Mouse (Mus musculus) hindbrain, embryonic 13.5 days (tissue): ENCODE data around the gene Selenot. TPM values are rescaled to one million over a fixed set of nuclear protein-coding genes. Genes with fewer than 3 reads are reported as not detected.

ENCODE experiments used
- ATAC-seq: fragments of 200-750 bp; cut with Nextera tagmentation; 2 replicates; pipeline ENCODE4 v1.8.0; 2017; ENCODE audit warnings: moderate TSS enrichment; ENCODE audit not compliant: low FRiP score
- H3K27ac ChIP-seq: fragments of 300-500 bp; sonication (generic); 2 replicates; pipeline ENCODE4 v1.5.1; 2015; ENCODE audit warnings: inconsistent platforms, mild to moderate bottlenecking, moderate library complexity
- H3K27me3 ChIP-seq: fragments of 300-500 bp; sonication (generic); 2 replicates; pipeline ENCODE4 v1.6.1; 2015; ENCODE audit warnings: mild to moderate bottlenecking, inconsistent platforms
- H3K36me3 ChIP-seq: fragments of 300-500 bp; sonication (generic); 2 replicates; pipeline ENCODE4 v1.6.1; 2015; ENCODE audit warnings: mild to moderate bottlenecking, inconsistent platforms
- H3K4me1 ChIP-seq: fragments of 300-500 bp; sonication (generic); replicated peaks from 2 replicates; pipeline ENCODE4 v1.6.1; 2015; ENCODE audit warnings: inconsistent platforms
- H3K4me2 ChIP-seq: fragments of 300-500 bp; sonication (generic); 2 replicates; pipeline ENCODE4 v1.6.1; 2015; ENCODE audit warnings: inconsistent platforms, mild to moderate bottlenecking, moderate library complexity
- H3K4me3 ChIP-seq: fragments of 300-500 bp; sonication (generic); 2 replicates; pipeline ENCODE4 v1.5.1; 2015; ENCODE audit warnings: mild to moderate bottlenecking, inconsistent platforms
- H3K9ac ChIP-seq: fragments of 300-500 bp; sonication (generic); 2 replicates; pipeline ENCODE4 v1.6.1; 2015; ENCODE audit warnings: mild to moderate bottlenecking, inconsistent platforms
- H3K9me3 ChIP-seq: fragments of 300-500 bp; sonication (generic); 2 replicates; pipeline ENCODE4 v1.6.1; 2016; ENCODE audit warnings: inconsistent platforms
- WGBS: fragments of 180-500 bp; shearing (Covaris S2); methylation state at CpG from one replicate; pipeline ENCODE4 v1.1.7; 2015; 5-methylcytosine and 5-hydroxymethylcytosine counted together
- polyA plus RNA-seq: library from polyadenylated mRNA; unstranded; fragments of >200 nt; fragmentation: Nextera tagmentation; extraction: Ambion mirVana; gene quantifications from 2 replicates; pipeline ENCODE4 v1.2.1, GENCODE M21; 2015

The Selenot gene
- 22.9 and 25.4 TPM in 2 replicates for polyA plus RNA-seq

DNA sequence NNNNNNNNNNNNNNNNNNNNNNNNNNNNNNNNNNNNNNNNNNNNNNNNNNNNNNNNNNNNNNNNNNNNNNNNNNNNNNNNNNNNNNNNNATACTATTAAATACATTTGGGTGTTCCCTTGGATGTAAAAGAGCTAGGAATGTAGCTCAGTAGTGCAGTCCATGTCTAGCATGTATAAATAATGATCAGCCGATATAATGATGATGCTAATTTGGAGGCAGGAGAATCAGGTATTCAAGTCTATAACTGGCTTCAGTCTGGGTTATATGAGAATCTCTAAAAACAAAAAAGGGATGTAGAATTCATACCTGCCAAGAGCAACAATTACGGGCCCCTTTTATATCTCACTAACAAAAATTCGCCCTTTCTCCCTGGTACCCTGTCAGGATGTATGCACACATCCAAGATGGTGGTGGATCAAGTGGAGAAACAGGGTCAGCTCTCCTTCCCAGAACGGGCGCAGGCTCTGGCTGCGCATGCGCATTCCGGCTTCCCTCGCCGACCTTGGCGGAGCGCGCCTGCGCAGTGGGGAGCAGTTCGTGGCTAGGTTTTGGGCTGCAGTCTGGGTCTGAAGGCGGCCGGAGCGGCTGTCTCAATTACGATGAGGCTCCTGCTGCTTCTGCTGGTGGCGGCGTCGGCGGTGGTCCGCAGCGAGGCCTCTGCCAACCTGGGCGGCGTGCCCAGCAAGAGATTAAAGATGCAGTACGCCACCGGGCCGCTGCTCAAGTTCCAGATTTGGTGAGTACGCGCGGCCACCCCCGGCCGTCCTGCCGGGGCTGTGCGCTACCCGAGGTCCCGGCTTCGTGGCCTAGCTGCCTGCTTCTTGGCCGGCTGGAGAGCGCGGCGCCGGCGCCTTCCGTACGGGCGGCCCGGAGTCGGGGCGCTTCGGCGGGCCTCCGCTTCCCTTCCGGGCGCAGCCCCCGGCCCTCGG lies at the start of gene Selenot:
Gene Selenot (plus strand): TSS at position 500 of the 930 bp plus-strand sequence.
- ATAC-seq = peak; percentile 96
- Histone ChIP-seq H3K4me1 (peaks cover 20% of the 10 kb centered on the region), H3K9me3 (no peaks in the 10 kb centered on the region), H3K9ac (peak within 1 kb of the TSS; percentile 99), H3K27ac (peak within 1 kb of the TSS; percentile 99), H3K27me3 (no peaks in the 10 kb centered on the region), H3K4me3 (peak within 1 kb of the TSS; percentile 94), H3K36me3 (peaks cover 10% of the 10 kb centered on the region; the same call in 1 of the 2 replicates), H3K4me2 (peak within 1 kb of the TSS; percentile 62)
- 2% methylated on average over 59 of the region's 59 CpGs for WGBS

DNA sequence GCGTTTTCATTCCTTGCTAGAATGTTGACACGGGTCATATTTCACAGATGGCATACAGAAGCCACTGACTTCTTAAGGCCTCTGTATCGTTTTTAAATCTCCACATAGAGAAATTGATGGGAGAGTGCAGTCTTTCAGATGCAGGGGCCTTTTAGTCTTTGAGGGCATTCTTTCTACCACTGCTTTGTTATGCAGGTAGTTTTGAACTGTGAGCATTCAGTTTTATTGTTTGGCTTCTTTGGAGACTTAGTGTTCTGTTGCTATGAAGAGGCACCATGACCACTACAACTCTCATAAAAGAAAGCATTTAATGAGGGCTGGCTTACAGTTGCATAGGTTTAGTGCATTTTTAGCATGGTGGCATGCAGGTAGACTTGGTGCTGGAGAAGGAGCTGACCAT lies 39.9 kb upstream of the Selenot start:
- H3K4me3 ChIP-seq = no peak overlapping the region
- H3K4me1 ChIP-seq = no peaks in the 10 kb centered on the region
- WGBS = 91% methylated on average over 3 of the region's 3 CpGs
- no peaks in the 10 kb centered on the region for H3K9me3 ChIP-seq
- no peak overlapping the region for H3K4me2 ChIP-seq
- H3K27ac ChIP-seq = no peak overlapping the region
- ATAC-seq = no peak
- peaks cover 56% of the 10 kb centered on the region for H3K36me3 ChIP-seq
- no peaks in the 10 kb centered on the region for H3K27me3 ChIP-seq
- H3K9ac ChIP-seq = no peak overlapping the region

DNA sequence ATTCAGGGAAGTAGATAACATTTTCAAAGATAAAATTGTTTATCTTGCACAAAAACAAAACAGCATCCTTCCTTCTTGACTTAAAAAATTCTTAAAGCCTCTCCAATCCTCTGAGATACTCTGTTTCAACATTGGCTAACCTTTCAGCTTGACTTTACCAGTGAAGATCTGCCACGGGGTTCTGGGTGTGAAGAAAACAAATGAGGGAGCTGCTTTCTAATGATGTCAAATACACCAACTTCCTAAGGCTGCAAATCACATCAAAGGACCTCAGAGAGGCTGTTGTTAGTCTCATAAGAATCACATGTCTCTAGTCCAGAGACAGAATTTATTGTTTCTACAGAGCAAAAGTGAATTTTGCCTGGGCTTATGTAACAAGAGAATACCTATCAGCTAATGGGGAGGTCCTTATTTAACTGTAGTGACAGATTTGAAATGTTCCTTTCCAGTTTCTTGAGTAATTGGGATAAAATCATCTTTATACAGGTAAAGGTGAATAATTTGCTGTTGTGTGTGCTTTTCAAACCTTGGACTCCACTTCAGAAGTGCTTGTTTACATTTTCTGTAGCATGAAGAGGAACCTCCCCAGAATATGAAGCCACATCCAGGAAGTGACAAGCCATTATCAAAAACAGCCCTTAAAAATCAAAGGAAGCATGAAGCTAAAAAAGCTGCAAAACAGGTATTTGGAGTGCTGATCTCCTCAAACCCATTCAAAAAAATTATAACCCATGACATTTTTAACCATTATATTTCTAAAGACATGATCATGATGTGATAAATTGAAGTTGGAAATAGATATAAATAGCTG lies 24.2 kb upstream of the Selenot start:
- no peak overlapping the region for H3K9ac ChIP-seq
- H3K4me3 ChIP-seq = no peak overlapping the region
- H3K36me3 ChIP-seq = peaks cover 81% of the 10 kb centered on the region
- no peak overlapping the region for H3K4me2 ChIP-seq
- WGBS = 88% methylated on average over 1 of the region's 1 CpGs
- no peak overlapping the region for H3K27ac ChIP-seq
- H3K27me3 ChIP-seq = no peaks in the 10 kb centered on the region
- no peaks in the 10 kb centered on the region for H3K9me3 ChIP-seq
- ATAC-seq = no peak
- no peaks in the 10 kb centered on the region for H3K4me1 ChIP-seq

DNA sequence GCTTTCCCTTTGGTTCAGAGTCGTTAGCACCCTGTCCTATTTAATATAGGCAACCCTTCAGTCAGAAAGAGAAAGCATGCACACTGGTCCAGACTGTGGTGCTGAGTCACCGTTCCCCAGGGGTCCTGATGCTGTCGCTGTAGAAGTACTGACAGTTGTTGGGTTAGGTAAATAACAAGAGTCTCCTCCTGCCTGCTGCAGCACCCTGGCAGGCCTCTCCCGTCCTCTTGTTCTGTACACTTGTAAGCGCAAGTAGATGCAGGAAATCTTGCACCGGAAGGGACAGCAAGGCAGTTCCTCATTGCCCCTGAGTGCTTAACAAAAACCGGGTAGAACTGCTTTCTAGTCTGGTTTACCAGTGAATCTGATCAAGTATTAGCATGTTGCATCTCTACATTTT lies 19.8 kb upstream of the Selenot start:
- H3K9me3 ChIP-seq = no peaks in the 10 kb centered on the region
- H3K36me3 ChIP-seq = peaks cover 62% of the 10 kb centered on the region
- H3K27ac ChIP-seq = no peak overlapping the region
- no peaks in the 10 kb centered on the region for H3K27me3 ChIP-seq
- WGBS = 75% methylated on average over 7 of the region's 7 CpGs
- no peak overlapping the region for H3K4me2 ChIP-seq
- ATAC-seq = no peak
- H3K4me3 ChIP-seq = no peak overlapping the region
- no peak overlapping the region for H3K9ac ChIP-seq
- no peaks in the 10 kb centered on the region for H3K4me1 ChIP-seq

DNA sequence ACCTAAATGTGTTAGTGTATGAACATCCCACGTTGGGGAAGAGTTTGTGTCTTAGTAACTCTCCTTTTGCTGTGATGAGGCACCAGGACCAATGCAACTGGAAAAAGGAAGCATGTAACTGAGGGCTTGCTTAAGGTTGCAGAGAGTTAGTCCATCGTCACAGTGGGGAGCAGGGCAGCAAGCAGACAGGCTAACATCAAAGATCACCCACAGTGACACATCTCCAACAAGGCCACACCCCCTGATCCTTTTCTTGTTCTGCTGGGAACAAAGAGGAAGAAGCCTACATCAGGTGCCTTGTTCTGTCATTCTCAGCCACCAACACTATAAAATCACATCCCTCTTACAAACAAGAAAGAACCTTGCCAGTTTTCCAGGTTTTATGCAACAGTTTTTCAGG lies 16.5 kb upstream of the Selenot start:
- Histone ChIP-seq H3K4me1 (no peaks in the 10 kb centered on the region), H3K27ac (no peak overlapping the region), H3K4me3 (no peak overlapping the region), H3K9me3 (no peaks in the 10 kb centered on the region), H3K36me3 (peaks cover 33% of the 10 kb centered on the region), H3K9ac (no peak overlapping the region), H3K4me2 (no peak overlapping the region), H3K27me3 (no peaks in the 10 kb centered on the region)
- no peak for ATAC-seq
- 28% methylated on average over 2 of the region's 2 CpGs for WGBS

DNA sequence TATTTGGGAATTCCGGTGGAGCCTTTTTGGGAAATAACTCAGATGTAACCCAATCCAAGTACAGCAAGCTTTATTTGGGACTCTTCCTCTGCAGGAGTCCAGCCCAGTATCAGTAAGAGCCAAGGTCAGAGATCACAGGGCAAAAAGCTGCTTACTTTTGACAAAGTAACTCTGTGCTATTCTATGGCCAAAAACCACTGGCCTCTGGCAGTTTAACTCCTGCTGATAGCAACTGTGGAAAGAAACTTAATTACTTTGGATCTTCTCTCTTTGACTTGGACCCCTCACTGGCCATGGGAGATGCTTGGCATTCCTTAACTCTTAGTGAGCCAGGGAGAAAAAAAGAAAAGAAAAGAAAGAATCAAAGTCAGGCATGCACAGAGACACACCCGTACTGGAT lies 15.0 kb upstream of the Selenot start:
- ATAC-seq = no peak
- Histone ChIP-seq H3K27ac (no peak overlapping the region), H3K27me3 (no peaks in the 10 kb centered on the region), H3K4me1 (no peaks in the 10 kb centered on the region), H3K9ac (no peak overlapping the region), H3K9me3 (no peaks in the 10 kb centered on the region), H3K4me2 (no peak overlapping the region), H3K36me3 (peaks cover 18% of the 10 kb centered on the region), H3K4me3 (no peak overlapping the region)
- 27% methylated on average over 2 of the region's 2 CpGs for WGBS

DNA sequence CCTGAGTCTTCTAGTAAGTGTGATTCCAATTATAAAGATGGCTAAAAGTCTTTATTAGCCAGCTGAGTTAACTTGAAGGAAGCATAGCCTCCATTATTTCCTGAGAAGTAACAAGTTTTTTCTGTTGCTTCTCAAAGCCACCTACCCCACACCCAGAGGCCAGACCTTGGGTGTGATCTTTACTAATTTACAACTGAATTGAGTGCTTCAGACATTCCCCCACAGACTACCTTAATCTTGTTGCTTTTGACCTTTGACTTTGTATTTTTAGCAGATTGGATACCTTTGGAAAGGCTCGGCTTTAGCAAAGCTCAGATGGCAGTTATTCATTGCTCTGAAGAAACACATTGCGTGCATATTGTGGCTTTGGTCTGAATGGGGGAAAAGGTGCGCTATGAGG lies 5.6 kb upstream of the Selenot start:
- H3K4me3 ChIP-seq = no peak overlapping the region
- H3K27me3 ChIP-seq = no peaks in the 10 kb centered on the region
- no peak overlapping the region for H3K4me2 ChIP-seq
- no peak for ATAC-seq
- H3K4me1 ChIP-seq = 0 out of 2 replicates have a peak, but pooled peaks cover 3% of the 10 kb centered on the region
- H3K9ac ChIP-seq = no peak overlapping the region
- no peaks in the 10 kb centered on the region for H3K36me3 ChIP-seq
- no peak overlapping the region for H3K27ac ChIP-seq
- 86% methylated on average over 3 of the region's 3 CpGs for WGBS
- no peaks in the 10 kb centered on the region for H3K9me3 ChIP-seq

DNA sequence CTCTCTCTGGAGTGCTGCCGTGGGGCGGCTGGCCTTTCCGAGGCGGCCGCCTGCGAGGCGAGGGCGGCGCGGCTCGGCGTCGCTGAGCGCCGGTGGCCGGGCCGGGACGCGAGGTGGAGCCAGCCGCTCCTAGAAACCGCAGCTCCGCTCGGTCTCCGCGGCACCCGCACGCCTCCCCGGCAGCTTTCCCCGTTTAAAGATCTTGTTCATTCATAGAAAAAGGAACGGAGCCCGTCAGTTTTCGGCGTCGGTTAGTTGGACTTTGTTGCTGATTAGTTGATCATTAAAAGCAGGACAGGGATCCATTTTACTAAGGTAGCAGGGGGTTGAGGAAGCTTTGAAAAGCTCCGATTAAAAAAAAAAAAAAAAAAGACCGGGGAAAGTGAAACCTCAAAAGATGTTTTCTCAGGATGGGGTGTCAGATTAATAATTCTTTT lies 649 bp downstream of the Selenot start:
- peak overlapping the region; percentile 99 for H3K27ac ChIP-seq
- H3K36me3 ChIP-seq = peaks cover 10% of the 10 kb centered on the region; the same call in 1 of the 2 replicates
- ATAC-seq = peak; percentile 78
- peak overlapping the region; percentile 94 for H3K4me3 ChIP-seq
- H3K9me3 ChIP-seq = no peaks in the 10 kb centered on the region
- H3K9ac ChIP-seq = peak overlapping the region; percentile 99
- H3K27me3 ChIP-seq = no peaks in the 10 kb centered on the region
- peaks cover 25% of the 10 kb centered on the region for H3K4me1 ChIP-seq
- H3K4me2 ChIP-seq = peak overlapping the region; percentile 62
- under 1% methylated on average over 35 of the region's 36 CpGs for WGBS

DNA sequence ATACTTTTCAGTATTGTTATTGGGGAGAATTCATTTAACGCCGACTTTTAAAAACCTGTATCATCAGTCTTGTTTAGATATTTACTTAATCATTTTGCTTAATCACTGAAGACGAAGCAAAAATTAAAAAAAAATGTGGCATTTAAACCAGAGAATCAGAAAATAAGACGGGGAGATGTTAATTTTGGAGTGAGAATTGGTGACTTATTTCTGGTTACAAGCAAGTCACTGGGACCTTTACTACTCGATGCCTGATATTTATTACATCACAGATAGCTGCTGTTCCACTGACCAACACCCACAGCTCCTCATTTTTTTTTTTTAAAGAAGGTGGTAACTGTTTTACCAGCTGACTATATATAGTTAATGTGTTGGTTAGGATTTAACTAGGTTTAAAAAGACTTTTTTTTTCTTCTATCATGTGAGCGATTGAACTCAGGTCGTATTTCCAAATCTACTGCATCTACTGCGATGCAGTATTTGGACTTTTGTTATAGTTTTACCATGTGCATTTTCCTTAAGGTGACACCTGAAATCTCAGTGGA lies 1.1 kb downstream of the Selenot start:
- Histone ChIP-seq H3K4me1 (peaks cover 30% of the 10 kb centered on the region), H3K27ac (peak overlapping the region; percentile 99; the same call in 1 of the 2 replicates), H3K36me3 (peaks cover 10% of the 10 kb centered on the region; the same call in 1 of the 2 replicates), H3K4me3 (peak overlapping the region; percentile 94), H3K4me2 (peak overlapping the region; percentile 62), H3K9ac (peak overlapping the region; percentile 99), H3K27me3 (no peaks in the 10 kb centered on the region), H3K9me3 (no peaks in the 10 kb centered on the region)
- WGBS = 16% methylated on average over 8 of the region's 8 CpGs
- no peak for ATAC-seq

DNA sequence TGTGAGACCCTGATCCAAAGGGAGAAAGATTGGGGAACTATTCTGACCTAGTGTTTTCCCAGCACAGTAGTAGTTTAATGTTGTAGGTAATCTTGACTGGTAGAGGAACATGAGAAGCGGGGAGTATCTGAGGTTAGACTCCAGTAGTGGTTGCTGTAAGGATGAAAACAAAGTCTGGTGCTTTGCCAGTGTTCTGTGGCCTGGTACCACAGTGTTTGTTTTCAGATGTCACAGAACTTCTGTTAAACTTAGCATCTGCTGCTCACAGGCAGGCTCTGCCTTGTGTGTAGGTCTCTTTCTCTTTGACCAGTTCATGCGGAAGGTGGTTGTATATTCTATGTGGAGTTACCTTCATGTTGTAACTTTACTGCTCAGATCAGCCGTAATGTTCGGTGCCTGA lies 5.1 kb downstream of the Selenot start:
- ATAC-seq = no peak
- WGBS = 95% methylated on average over 4 of the region's 4 CpGs
- no peaks in the 10 kb centered on the region for H3K27me3 ChIP-seq
- H3K27ac ChIP-seq = no peak overlapping the region
- H3K4me3 ChIP-seq = no peak overlapping the region
- H3K4me2 ChIP-seq = no peak overlapping the region
- no peak overlapping the region for H3K9ac ChIP-seq
- no peaks in the 10 kb centered on the region for H3K9me3 ChIP-seq
- H3K4me1 ChIP-seq = peaks cover 31% of the 10 kb centered on the region
- H3K36me3 ChIP-seq = peaks cover 17% of the 10 kb centered on the region

DNA sequence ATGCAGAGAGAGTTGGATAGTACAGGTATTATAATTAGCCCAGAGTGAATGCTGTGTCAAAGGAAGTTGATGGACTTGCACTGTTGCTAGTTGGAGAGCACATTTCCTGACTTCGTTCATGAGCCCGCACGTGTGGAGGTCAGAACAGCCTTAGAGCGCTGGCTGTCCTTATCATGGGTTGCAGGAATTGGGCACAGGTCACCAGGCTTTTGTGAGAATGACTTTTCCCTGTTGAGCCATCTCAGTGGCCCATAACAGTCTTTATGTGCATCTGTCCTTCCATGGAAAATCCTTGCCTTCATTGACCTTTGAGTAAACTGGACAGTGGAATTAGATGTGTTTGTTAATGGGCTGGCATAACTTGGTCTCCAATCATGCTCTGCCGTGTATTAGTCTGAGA lies 5.9 kb downstream of the Selenot start:
- H3K4me2 ChIP-seq = no peak overlapping the region
- whole genome bisulfite sequencing = 83% methylated on average over 5 of the region's 5 CpGs

More for the DNA sequence above, 5.9 kb downstream of the Selenot start:
- ATAC-seq = no peak
- no peak overlapping the region for H3K9ac ChIP-seq
- no peaks in the 10 kb centered on the region for H3K27me3 ChIP-seq
- no peaks in the 10 kb centered on the region for H3K9me3 ChIP-seq
- H3K27ac ChIP-seq = no peak overlapping the region
- peaks cover 23% of the 10 kb centered on the region for H3K36me3 ChIP-seq
- peaks cover 31% of the 10 kb centered on the region for H3K4me1 ChIP-seq
- no peak overlapping the region for H3K4me3 ChIP-seq
